Mouse (Mus musculus): ENCODE data around the gene Unk.

GRCm38 (mm10) chr11:116078221-116078620, 48.1 kb downstream of the Unk start:
- TF ChIP-seq CTCF (IDR thresholded peaks at IDR 0.05; ENCODE audit: borderline replicate concordance, extremely low read depth, insufficient read depth, insufficient read length) (no peak), POLR2A (IDR thresholded peaks at IDR 0.05; ENCODE audit: borderline replicate concordance, extremely low read depth, insufficient read depth, insufficient read length, poor library complexity, severe bottlenecking) (no peak)
